ENCODE assay signal across 16 mouse cellular contexts in genomic region chr3:87528841-87529240, GRCm38 (mm10). TPM values are rescaled to one million over a fixed set of nuclear protein-coding genes. Genes with fewer than 3 reads are reported as not detected.
DNase-seq lines count a peak whose midpoint lies in the region; TF ChIP-seq lines count a peak whose summit lies in the region.
"Had no signal": no experiment of that assay in that cellular context is flagged by ENCODE, and none has a peak within 500 bp of the region (broad histone marks: within the 10 kb centered on the region; RNA-seq: fewer than 3 reads in every experiment).

No protein-coding gene starts in this region.

- peak overlapping the region; percentile 31; the same call in 1 of the 2 replicates for H3K27ac ChIP-seq in thymus, adult 2 months (ENCODE audit: control insufficient read depth, insufficient read depth, low read length)
- H3K27ac ChIP-seq in bone marrow macrophage, adult 2 months (ENCODE audit: insufficient read depth, low read depth, low read length), result peak overlapping the region; percentile 13; the same call in 1 of the 2 replicates
- H3K27ac ChIP-seq in kidney, adult 2 months (ENCODE audit: insufficient read depth, low read depth, low read length), result no peak overlapping the region
- H3K27ac ChIP-seq: forebrain, embryonic 15.5 days; heart, embryonic 10.5 days; hindbrain, embryonic 12.5 days had no signal

- TF ChIP-seq POLR2A in thymus, adult 2 months (IDR thresholded peaks at IDR 0.05; ENCODE audit: control insufficient read depth, extremely low read depth, insufficient read depth, low read length, poor library complexity), result no peak
- no peak for TF ChIP-seq POLR2A in bone marrow macrophage, adult 2 months (IDR thresholded peaks at IDR 0.05; ENCODE audit: borderline replicate concordance, low read depth, low read length)
- TF ChIP-seq POLR2A in kidney, adult 2 months (IDR thresholded peaks at IDR 0.05; ENCODE audit: low read depth, low read length), result no peak

- TF ChIP-seq CTCF in thymus, adult 2 months (IDR thresholded peaks at IDR 0.05; ENCODE audit: borderline replicate concordance, control insufficient read depth, extremely low read depth, insufficient read depth, low read length, poor library complexity), result no peak
- TF ChIP-seq CTCF in bone marrow macrophage, adult 2 months (IDR thresholded peaks at IDR 0.05; ENCODE audit: low read depth, low read length), result no peak
- TF ChIP-seq CTCF in kidney, adult 2 months (conservative IDR thresholded peaks at IDR 0.05; ENCODE audit: insufficient read depth, insufficient read length, low read depth, low read length), result no peak

- H3K4me1 ChIP-seq in thymus, adult 2 months (replicated peaks; ENCODE audit: control insufficient read depth, insufficient read depth, low read length), result peaks cover 43% of the 10 kb centered on the region
- H3K4me1 ChIP-seq in bone marrow macrophage, adult 2 months (ENCODE audit: control insufficient read depth, insufficient read depth, low read length), result peaks cover 39% of the 10 kb centered on the region
- peaks cover 8% of the 10 kb centered on the region; the same call in 1 of the 2 replicates for H3K4me1 ChIP-seq in kidney, adult 2 months (ENCODE audit: control insufficient read depth, insufficient read depth, low read length)

- 28% methylated on average over 8 of the region's 8 CpGs for WGBS in thymus, adult 2 months
- 78% methylated on average over 8 of the region's 8 CpGs for WGBS in kidney, adult 2 months

- DNase-seq in thymus, adult 2 months, result no peak
- DNase-seq in thymus, postnatal 10 days (ENCODE audit: low spot score in 2 of 2), result no peak
- DNase-seq in naive thymus-derived CD4-positive, alpha-beta T cell, adult 2 months (ENCODE audit: low read depth), result peak; percentile 63
- no peak for DNase-seq in frontal cortex, postnatal 36 days (ENCODE audit: low spot score in 2 of 2)
- no peak for DNase-seq in kidney, adult 2 months
- DNase-seq: adrenal gland, adult 2 months; adrenal gland, postnatal 25 days; cerebellum, adult 2 months; cerebellum, postnatal 10 days; gastrocnemius, postnatal 10 days; heart, postnatal 10 days; heart, postnatal 4 days had no signal

- peaks cover 32% of the 10 kb centered on the region for H3K36me3 ChIP-seq in thymus, adult 2 months (ENCODE audit: control insufficient read depth, insufficient read depth, low read length)
- H3K36me3 ChIP-seq in kidney, adult 2 months (ENCODE audit: control insufficient read depth, insufficient read depth, low read length), result peaks cover 2% of the 10 kb centered on the region

- H3K27me3 ChIP-seq in thymus, adult 2 months (ENCODE audit: control insufficient read depth, insufficient read depth, low read length), result no peaks in the 10 kb centered on the region
- no peaks in the 10 kb centered on the region for H3K27me3 ChIP-seq in kidney, adult 2 months (replicated peaks; ENCODE audit: control insufficient read depth, insufficient read depth, low read length)
- H3K27me3 ChIP-seq: forebrain, embryonic 15.5 days; hindbrain, embryonic 12.5 days had no signal

- H3K4me3 ChIP-seq in thymus, adult 2 months (ENCODE audit: control insufficient read depth, insufficient read depth, low read length), result no peak overlapping the region
- no peak overlapping the region for H3K4me3 ChIP-seq in bone marrow macrophage, adult 2 months (ENCODE audit: insufficient read depth, low read length)
- no peak overlapping the region for H3K4me3 ChIP-seq in kidney, adult 2 months (ENCODE audit: insufficient read depth, low read depth, low read length)
- H3K4me3 ChIP-seq: forebrain, embryonic 15.5 days; heart, embryonic 10.5 days; hindbrain, embryonic 12.5 days had no signal

RNA-seq across cellular contexts. Expression of gene Etv3, which starts 3.6 kb away (rescaled TPM):
- polyA plus RNA-seq in thymus, adult 2 months (2012; rRNA removed), result 38.4 and 40.9 TPM in 2 replicates
- polyA plus RNA-seq in bone marrow macrophage, adult 2 months (2012; ENCODE audit: insufficient read depth, insufficient read length, missing spikeins), result 57.2 and 59.6 TPM in 2 replicates
- 8.4 and 9.1 TPM in 2 replicates for polyA plus RNA-seq in kidney, adult 2 months (2012; rRNA removed)
